Mouse (Mus musculus) lung, postnatal 25 days (tissue): ENCODE results near the gene Col27a1.

Experiments
- DNase-seq: peaks from one replicate; pipeline ENCODE4 v3.0.0; 2022; ENCODE audit warnings: low spot score

The Col27a1 gene

DNA sequence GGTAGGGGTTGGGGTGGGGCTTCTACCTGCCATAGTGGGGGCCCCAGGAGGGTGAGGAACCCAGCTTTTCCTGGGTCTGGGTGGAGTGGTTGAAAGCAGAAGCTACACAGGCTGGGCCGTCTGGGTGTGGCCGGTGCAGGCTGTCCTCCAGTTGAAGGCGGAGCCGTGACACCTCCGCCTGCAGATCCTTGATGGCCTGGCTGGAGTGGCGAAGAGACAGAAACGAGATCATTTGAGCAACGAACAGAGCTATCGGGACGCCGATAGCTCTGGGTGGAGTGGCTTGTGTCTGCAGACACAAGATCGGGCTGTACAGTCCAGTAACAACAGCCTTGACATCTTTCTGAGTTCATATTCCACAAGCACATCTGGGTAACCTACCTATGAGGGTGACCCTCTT, 160.5 kb downstream of the Col27a1 start:
- no peak for DNase-seq

DNA sequence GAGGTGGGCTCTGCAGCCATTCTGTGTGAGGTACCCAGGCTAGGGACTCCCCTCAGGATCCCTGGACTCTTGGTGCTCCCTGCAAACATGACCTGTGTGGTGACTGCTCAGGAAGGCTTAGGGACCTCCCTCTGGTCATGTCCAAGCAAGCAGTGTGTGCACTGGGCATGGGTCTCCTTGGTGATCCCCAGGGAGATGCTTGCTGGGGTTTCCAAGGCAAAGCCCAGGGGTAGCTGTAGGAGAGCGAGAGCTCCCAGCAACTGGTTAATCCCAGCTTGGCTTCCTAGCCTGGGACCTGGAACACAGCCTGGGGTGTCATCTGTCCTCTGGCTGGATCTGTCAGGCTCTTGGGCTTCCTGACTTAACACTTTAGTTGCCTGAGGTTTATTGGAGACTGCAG, 161.6 kb downstream of the Col27a1 start:
- DNase-seq = no peak

DNA sequence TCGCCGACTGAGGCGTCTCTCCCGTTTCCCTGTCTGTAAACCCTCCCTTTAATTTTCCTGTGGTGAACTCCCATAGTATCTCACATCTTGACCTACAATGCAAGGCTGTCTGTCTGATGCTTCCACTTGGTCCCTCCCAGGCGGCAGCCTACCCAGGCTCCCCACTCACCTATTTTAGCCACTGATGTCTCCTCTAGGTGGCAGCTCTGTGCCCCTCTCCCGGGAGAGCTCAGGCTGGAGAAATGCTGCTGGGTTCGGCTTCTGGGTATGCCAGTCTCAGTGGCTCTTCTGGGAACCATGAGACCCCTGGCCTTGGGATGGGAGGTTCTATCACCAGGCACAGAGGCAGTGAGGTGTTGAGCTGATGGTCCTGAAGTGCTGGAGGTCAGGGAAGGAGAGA, 163.7 kb downstream of the Col27a1 start:
- no peak for DNase-seq

DNA sequence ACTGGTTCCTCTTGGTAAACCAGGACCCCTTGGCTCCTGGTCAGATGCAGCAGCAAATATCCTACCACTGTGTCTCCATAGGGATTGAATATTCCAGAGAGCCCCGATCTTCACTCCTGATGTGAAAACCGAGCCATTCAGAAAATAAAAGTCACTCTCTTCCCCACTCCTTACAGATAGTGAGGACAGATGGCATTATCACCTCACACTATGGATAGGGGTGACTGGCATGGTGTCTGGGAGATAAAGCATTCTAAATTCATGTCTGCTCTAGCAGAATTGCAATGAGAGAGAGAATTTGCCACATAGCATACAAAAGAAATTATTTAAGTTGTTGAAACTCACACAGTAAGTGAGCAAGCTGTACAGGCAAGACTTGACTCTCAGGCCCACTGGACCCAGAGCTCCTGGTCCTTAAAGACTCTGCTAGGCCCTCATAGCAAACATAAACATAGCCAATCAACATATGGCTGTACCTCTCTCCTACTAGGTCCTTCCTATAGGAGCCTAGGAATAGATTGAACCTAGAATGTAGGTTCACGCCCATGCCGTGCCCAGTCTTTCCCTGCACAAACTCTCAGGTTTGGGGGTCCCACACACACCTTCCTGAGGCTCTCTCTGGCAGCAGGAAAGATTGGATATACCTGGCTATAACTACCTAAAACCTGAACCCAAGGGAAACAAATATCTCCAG, 169.0 kb downstream of the Col27a1 start:
- DNase-seq = no peak

DNA sequence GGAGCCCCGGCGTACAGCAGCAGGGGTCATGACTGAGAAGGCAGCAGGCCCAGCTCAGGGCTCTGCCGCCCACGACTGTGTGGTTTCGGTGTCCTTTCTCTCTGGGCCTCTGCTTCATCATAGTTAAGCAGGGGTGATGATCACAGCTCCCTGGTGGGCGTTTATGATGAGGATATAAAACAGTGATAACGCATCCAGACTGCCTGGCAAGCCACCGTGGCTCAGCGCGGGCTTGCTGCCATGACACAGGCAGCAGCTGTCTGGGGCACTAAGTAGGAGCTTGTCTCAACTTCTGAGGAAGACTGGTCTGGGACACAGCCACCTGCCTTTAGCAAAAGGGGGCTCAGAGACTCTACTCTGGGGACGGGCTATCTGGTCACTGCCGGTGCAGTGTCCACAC, 169.7 kb downstream of the Col27a1 start:
- no peak for DNase-seq

DNA sequence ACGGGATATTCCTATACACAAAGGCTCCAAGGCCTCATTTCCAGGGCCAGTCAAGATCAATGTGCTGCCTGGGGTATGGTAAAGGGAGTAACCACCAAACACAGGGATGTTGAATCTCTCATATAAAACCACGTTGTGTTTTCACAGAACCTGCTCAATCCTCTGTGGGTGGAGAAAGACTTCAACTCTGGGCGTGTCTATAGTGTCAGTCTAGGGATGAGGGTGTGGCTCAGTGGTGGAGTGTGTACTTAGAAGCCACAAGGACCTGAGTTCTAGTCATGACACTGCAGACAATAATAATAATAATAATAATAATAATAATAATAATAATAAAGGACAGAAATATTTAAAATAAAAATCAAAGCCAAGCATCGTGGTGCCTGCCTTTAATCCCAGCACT, 170.5 kb downstream of the Col27a1 start:
- no peak for DNase-seq
